Mouse (Mus musculus): ENCODE data around the gene Vmn2r59.
"Not testable (repeated sequence)": the region's sequence is repeated elsewhere in the genome, so short reads cannot be mapped to it uniquely, and the experiment has no call there.

Gene Vmn2r59

DNA sequence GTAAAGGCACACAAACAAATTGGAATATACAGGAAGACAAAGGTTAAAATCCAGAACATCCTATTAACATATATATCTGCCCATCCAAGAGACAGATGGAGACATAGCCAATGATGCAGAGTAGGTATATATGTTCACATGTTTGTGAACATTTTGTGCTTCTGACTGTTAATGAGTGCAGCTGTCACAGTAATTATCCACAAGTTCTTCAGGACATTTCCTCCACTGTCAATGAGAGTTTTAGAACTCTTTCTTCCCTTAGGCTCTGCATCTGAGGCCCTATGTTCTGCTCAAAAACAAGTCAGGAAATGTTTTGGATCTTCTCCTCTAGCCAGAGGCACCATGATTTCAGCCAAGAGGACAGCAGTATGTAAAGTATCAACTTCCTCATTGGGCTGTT, at the start of gene Vmn2r59:
Vmn2r59 (minus strand) TSS at position 101 of the 400 bp plus-strand sequence.
- DNase-seq, result no peak

DNA sequence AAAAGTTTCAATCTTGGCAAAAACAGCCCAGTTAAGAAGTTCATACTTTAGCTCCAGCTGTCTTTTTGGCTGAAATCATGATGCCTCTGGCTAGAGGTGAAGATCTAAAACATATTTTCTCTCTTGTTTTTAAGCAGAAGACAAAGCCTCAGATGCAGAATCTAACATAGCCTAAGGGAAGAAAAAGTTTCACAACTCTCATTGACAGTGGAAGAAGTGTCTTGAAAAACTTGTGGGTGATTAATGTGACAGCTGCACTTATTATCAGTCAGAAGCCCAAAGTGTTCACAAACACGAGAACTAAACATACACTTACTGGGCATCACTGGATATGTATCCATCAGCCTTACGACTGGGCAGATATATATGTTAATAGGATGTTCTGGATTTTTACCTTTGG, 48.6 kb upstream of the Vmn2r59 start, which contains the start of gene Vmn2r60:
Vmn2r60 (plus strand) TSS at position 301 of the 400 bp plus-strand sequence.
- DNase-seq, result no peak

DNA sequence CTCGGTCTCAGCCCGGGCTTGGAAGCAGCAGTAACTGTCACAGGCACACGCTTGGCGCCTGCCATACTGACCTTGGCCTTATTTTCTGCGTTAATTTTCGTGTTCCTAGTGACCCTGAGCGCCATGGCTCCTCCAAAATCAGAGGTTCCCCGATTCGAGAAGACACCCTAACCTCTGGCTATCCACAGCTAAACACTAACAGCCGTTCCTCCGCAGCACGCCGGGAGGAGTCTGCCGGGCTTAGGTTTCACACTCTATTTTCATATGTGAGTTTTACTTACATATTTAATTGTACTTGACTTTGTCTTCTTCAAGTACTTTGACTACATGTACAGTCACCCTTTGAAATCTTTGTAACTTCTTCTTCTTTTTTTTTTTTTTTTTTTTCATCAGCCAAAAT, 48.2 kb upstream of the Vmn2r59 start:
- not testable (repeated sequence) for DNase-seq

Data from B cell, adult 2 months (primary cell).